Mouse (Mus musculus) stomach, embryonic 14.5 days (tissue): ENCODE results near the gene Plbd2. TPM values are rescaled to one million over a fixed set of nuclear protein-coding genes. Genes with fewer than 3 reads are reported as not detected.

Experiments
- ATAC-seq: fragments of 200-750 bp; cut with Nextera tagmentation; 2 replicates; pipeline ENCODE4 v1.8.0; 2017; ENCODE audit warnings: low read depth, moderate TSS enrichment; ENCODE audit not compliant: insufficient number of reproducible peaks, insufficient read depth, low FRiP score
- H3K27ac ChIP-seq: fragments of 300-500 bp; sonication (generic); 2 replicates; pipeline ENCODE4 v1.5.1; 2014; ENCODE audit warnings: mild to moderate bottlenecking, low read length, moderate library complexity, mixed read lengths
- H3K27me3 ChIP-seq: fragments of 300-500 bp; sonication (generic); 2 replicates; pipeline ENCODE4 v1.6.1; 2014; ENCODE audit warnings: low read length, control low read depth, mixed read lengths; ENCODE audit not compliant: control insufficient read depth, insufficient read depth
- H3K36me3 ChIP-seq: fragments of 300-500 bp; sonication (generic); 2 replicates; pipeline ENCODE4 v1.6.1; 2014; ENCODE audit warnings: mild to moderate bottlenecking, control low read depth, low read length, moderate library complexity, mixed read lengths; ENCODE audit not compliant: control insufficient read depth, insufficient read depth
- H3K4me1 ChIP-seq: fragments of 300-500 bp; sonication (generic); 2 replicates; pipeline ENCODE4 v1.6.1; 2014; ENCODE audit warnings: low read length, control low read depth, mixed read lengths; ENCODE audit not compliant: control insufficient read depth, insufficient read depth
- H3K4me2 ChIP-seq: fragments of 300-500 bp; sonication (generic); replicated peaks from 2 replicates; pipeline ENCODE4 v1.6.1; 2014; ENCODE audit warnings: low read depth, low read length, control low read depth
- H3K4me3 ChIP-seq: fragments of 300-500 bp; sonication (generic); 2 replicates; pipeline ENCODE4 v1.5.1; 2014; ENCODE audit warnings: low read depth, low read length, control low read depth
- H3K9ac ChIP-seq: fragments of 300-500 bp; sonication (generic); replicated peaks from 2 replicates; pipeline ENCODE4 v1.6.1; 2014; ENCODE audit warnings: low read depth, mild to moderate bottlenecking, control low read depth, low read length, moderate library complexity, mixed read lengths
- H3K9me3 ChIP-seq: fragments of 300-500 bp; sonication (generic); 2 replicates; pipeline ENCODE4 v1.6.1; 2016; ENCODE audit warnings: low read depth, low read length, control low read depth; ENCODE audit not compliant: control insufficient read depth
- WGBS: fragments of 180-500 bp; shearing (Covaris S2); extraction: QIAGEN DNeasy Blood & Tissue Kit; methylation state at CpG from one replicate; pipeline ENCODE4 v1.1.7; 2014; 5-methylcytosine and 5-hydroxymethylcytosine counted together
- polyA plus RNA-seq: library from polyadenylated mRNA; unstranded; fragments of >200 nt; fragmentation: Nextera tagmentation; extraction: Ambion mirVana; gene quantifications from 2 replicates; pipeline ENCODE4 v1.2.1, GENCODE M21; 2014

Plbd2 gene
- polyA plus RNA-seq, 1 experiment from 2014 or later: 39.6 TPM

DNA sequence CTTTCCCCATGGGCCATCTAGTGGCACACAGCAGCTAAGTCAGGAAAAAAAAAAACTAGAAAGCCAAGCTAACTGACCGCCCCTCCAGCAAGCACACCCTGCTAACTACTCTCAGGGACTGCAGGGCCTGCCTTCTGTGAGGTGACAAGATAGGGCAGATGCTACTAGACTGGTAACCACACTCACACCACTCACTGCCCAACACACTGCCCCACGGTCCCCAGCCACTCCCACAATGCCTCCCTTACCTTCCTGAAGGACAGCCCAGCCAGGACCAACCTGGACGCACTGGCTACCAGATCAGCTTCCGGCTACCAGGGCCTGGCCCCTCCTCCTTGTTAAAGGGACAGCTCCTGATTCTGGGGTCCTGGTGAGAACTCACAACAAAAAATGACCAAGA is 36.4 kb downstream of the Plbd2 start:
- Histone ChIP-seq H3K9ac (no peak overlapping the region), H3K27ac (no peak overlapping the region), H3K27me3 (no peaks in the 10 kb centered on the region), H3K4me1 (no peaks in the 10 kb centered on the region), H3K4me2 (peak overlapping the region; percentile 8; the same call in 1 of the 2 replicates), H3K36me3 (no peaks in the 10 kb centered on the region), H3K9me3 (no peaks in the 10 kb centered on the region), H3K4me3 (peak overlapping the region; percentile 5; the same call in 1 of the 2 replicates)
- no peak for ATAC-seq
- 6% methylated on average over 4 of the region's 4 CpGs for WGBS

GRCm38 (mm10) chr5:120465860-120466259 is 37.6 kb downstream of the Plbd2 start:
- WGBS: 74% methylated on average over 6 of the region's 6 CpGs
- no peak for ATAC-seq

GRCm38 (mm10) chr5:120465062-120465461 is 38.4 kb downstream of the Plbd2 start:
- no peak overlapping the region for H3K9ac ChIP-seq
- no peaks in the 10 kb centered on the region for H3K36me3 ChIP-seq
- ATAC-seq: no peak
- no peak overlapping the region for H3K4me3 ChIP-seq
- H3K27me3 ChIP-seq: no peaks in the 10 kb centered on the region
- H3K27ac ChIP-seq: no peak overlapping the region
- 46% methylated on average over 5 of the region's 5 CpGs for WGBS
- H3K4me2 ChIP-seq: no peak overlapping the region
- H3K4me1 ChIP-seq: no peaks in the 10 kb centered on the region
- H3K9me3 ChIP-seq: no peaks in the 10 kb centered on the region

More at GRCm38 (mm10) chr5:120465860-120466259, 37.6 kb downstream of the Plbd2 start:
- H3K4me2 ChIP-seq: no peak overlapping the region
- H3K9me3 ChIP-seq: no peaks in the 10 kb centered on the region
- no peak overlapping the region for H3K27ac ChIP-seq
- no peaks in the 10 kb centered on the region for H3K36me3 ChIP-seq
- H3K9ac ChIP-seq: no peak overlapping the region
- no peak overlapping the region for H3K4me3 ChIP-seq
- H3K27me3 ChIP-seq: no peaks in the 10 kb centered on the region
- H3K4me1 ChIP-seq: no peaks in the 10 kb centered on the region

GRCm38 (mm10) chr5:120464321-120464720 is 39.1 kb downstream of the Plbd2 start:
- Histone ChIP-seq H3K4me3 (no peak overlapping the region), H3K4me1 (no peaks in the 10 kb centered on the region), H3K36me3 (no peaks in the 10 kb centered on the region), H3K4me2 (no peak overlapping the region), H3K27ac (no peak overlapping the region), H3K27me3 (no peaks in the 10 kb centered on the region), H3K9ac (no peak overlapping the region), H3K9me3 (no peaks in the 10 kb centered on the region)
- no peak for ATAC-seq
- WGBS: 69% methylated on average over 4 of the region's 4 CpGs

GRCm38 (mm10) chr5:120461902-120462301 is 41.5 kb downstream of the Plbd2 start:
- H3K4me2 ChIP-seq: no peak overlapping the region
- H3K27me3 ChIP-seq: no peaks in the 10 kb centered on the region
- H3K36me3 ChIP-seq: no peaks in the 10 kb centered on the region
- WGBS: 75% methylated on average over 15 of the region's 15 CpGs
- no peak overlapping the region for H3K4me3 ChIP-seq
- no peaks in the 10 kb centered on the region for H3K4me1 ChIP-seq
- no peaks in the 10 kb centered on the region for H3K9me3 ChIP-seq
- no peak overlapping the region for H3K27ac ChIP-seq
- no peak overlapping the region for H3K9ac ChIP-seq
- no peak for ATAC-seq

- no peak overlapping the region for H3K4me2 ChIP-seq
- no peaks in the 10 kb centered on the region for H3K4me1 ChIP-seq
- no peaks in the 10 kb centered on the region for H3K36me3 ChIP-seq
- 73% methylated on average over 10 of the region's 10 CpGs for WGBS
- no peak overlapping the region for H3K9ac ChIP-seq
- no peaks in the 10 kb centered on the region for H3K27me3 ChIP-seq
- no peak for ATAC-seq
- no peak overlapping the region for H3K4me3 ChIP-seq
- no peak overlapping the region for H3K27ac ChIP-seq
- H3K9me3 ChIP-seq: no peaks in the 10 kb centered on the region
These were observed 44.3 kb downstream of the Plbd2 start for GRCm38 (mm10) chr5:120459133-120459532.

- H3K4me3 ChIP-seq: no peak overlapping the region
- WGBS: 6% methylated on average over 9 of the region's 9 CpGs
- no peak overlapping the region for H3K27ac ChIP-seq
- no peaks in the 10 kb centered on the region for H3K4me1 ChIP-seq
- H3K9ac ChIP-seq: no peak overlapping the region
- no peak overlapping the region for H3K4me2 ChIP-seq
- no peaks in the 10 kb centered on the region for H3K9me3 ChIP-seq
- no peaks in the 10 kb centered on the region for H3K27me3 ChIP-seq
- no peak for ATAC-seq
- no peaks in the 10 kb centered on the region for H3K36me3 ChIP-seq
These were observed 45.8 kb downstream of the Plbd2 start for GRCm38 (mm10) chr5:120457628-120458027.

- H3K36me3 ChIP-seq: no peaks in the 10 kb centered on the region
- no peak overlapping the region for H3K9ac ChIP-seq
- H3K27me3 ChIP-seq: no peaks in the 10 kb centered on the region
- H3K27ac ChIP-seq: no peak overlapping the region
- no peak overlapping the region for H3K4me2 ChIP-seq
- ATAC-seq: no peak; the same call in 1 of the 2 replicates
- WGBS: 47% methylated on average over 7 of the region's 7 CpGs
- no peak overlapping the region for H3K4me3 ChIP-seq
- no peaks in the 10 kb centered on the region for H3K4me1 ChIP-seq
- no peaks in the 10 kb centered on the region for H3K9me3 ChIP-seq
These were observed 46.4 kb downstream of the Plbd2 start for GRCm38 (mm10) chr5:120456841-120457554.

DNA sequence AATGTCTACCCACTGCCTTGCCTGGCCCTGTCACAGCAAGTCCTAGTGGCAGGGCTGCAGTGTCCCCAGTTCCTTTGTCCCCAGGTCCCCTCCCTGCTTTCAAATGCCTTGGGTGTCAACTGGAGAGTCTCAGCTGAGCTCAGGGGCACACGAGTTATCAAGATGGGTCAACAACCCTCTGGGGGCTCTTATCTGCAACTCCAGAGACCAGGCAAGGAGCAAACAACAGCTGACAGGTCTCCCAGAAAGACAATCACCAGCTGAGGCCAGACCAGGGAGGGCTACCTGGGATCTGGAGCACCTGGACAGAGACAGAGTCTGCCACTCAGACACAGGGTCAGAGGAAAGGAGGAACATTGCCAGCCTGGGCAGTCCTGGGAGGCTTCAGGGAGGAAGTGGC is 47.2 kb downstream of the Plbd2 start:
- Histone ChIP-seq H3K4me1 (no peaks in the 10 kb centered on the region), H3K9ac (no peak overlapping the region), H3K27ac (no peak overlapping the region), H3K9me3 (no peaks in the 10 kb centered on the region), H3K4me3 (no peak overlapping the region), H3K4me2 (no peak overlapping the region), H3K36me3 (no peaks in the 10 kb centered on the region), H3K27me3 (no peaks in the 10 kb centered on the region)
- WGBS: 33% methylated on average over 1 of the region's 1 CpGs
- ATAC-seq: no peak
